Mouse (Mus musculus) megakaryocyte, embryonic 14.5 days (primary cell): ENCODE data around the gene Atp8b5. TPM values are rescaled to one million over a fixed set of nuclear protein-coding genes. Genes with fewer than 3 reads are reported as not detected.
A peak's percentile ranks its signal among the peaks of the same experiment; 100 is the strongest.

Source experiments
- H3K27me3 ChIP-seq: replicated peaks from 2 replicates; pipeline ENCODE3; 2012; ENCODE audit warnings: inconsistent platforms
- H3K36me3 ChIP-seq: replicated peaks from 2 replicates; pipeline ENCODE3; 2012; ENCODE audit warnings: low read length, inconsistent platforms, mixed read lengths
- H3K4me1 ChIP-seq: 2 replicates; pipeline ENCODE4 v1.6.1; 2012; ENCODE audit warnings: inconsistent platforms
- H3K4me3 ChIP-seq: replicated peaks from 2 replicates; pipeline ENCODE3; 2012; ENCODE audit warnings: moderate library complexity, mild to moderate bottlenecking, inconsistent platforms
- H3K9me3 ChIP-seq: 2 replicates; pipeline ENCODE4 v1.6.1; 2012; ENCODE audit warnings: inconsistent platforms
- FLI1 ChIP-seq: IDR thresholded peaks from 2 replicates; pipeline ENCODE4 v1.6.1; 2012; ENCODE audit warnings: low read length, inconsistent platforms, mixed read lengths
- GATA1 ChIP-seq: IDR thresholded peaks from 3 replicates; pipeline ENCODE4 v1.6.1; 2012; ENCODE audit warnings: mixed read lengths, low read length, inconsistent platforms, borderline replicate concordance
- polyA plus RNA-seq: library from polyadenylated mRNA; stranded (reverse); fragments of >175 nt; gene quantifications from 2 replicates; pipeline ENCODE4 v1.2.3, GENCODE M21; 2012; ENCODE audit warnings: low replicate concordance; ENCODE audit not compliant: insufficient read depth

Gene Atp8b5
- polyA plus RNA-seq, 1 experiment = not detected

GRCm38 (mm10) chr4:43418973-43419656 lies 152.2 kb downstream of the Atp8b5 start:
- no peak for TF ChIP-seq GATA1
- no peak for TF ChIP-seq FLI1

GRCm38 (mm10) chr4:43419801-43420281 lies 152.9 kb downstream of the Atp8b5 start:
- Histone ChIP-seq H3K4me3 (peak overlapping the region; percentile 75), H3K4me1 (peaks cover 15% of the 10 kb centered on the region)
- TF ChIP-seq FLI1 = no peak

More at GRCm38 (mm10) chr4:43418973-43419656, 152.2 kb downstream of the Atp8b5 start:
- Histone ChIP-seq H3K4me1 (peaks cover 15% of the 10 kb centered on the region), H3K4me3 (no peak overlapping the region), H3K27me3 (peaks cover 26% of the 10 kb centered on the region), H3K36me3 (peaks cover 82% of the 10 kb centered on the region), H3K9me3 (peaks cover 18% of the 10 kb centered on the region)

GRCm38 (mm10) chr4:43420305-43420704 lies 153.3 kb downstream of the Atp8b5 start:
- peaks cover 13% of the 10 kb centered on the region for H3K9me3 ChIP-seq
- H3K4me1 ChIP-seq = peaks cover 17% of the 10 kb centered on the region
- peaks cover 30% of the 10 kb centered on the region for H3K27me3 ChIP-seq
- peaks cover 82% of the 10 kb centered on the region for H3K36me3 ChIP-seq
- peak overlapping the region; percentile 75 for H3K4me3 ChIP-seq
- no peak for TF ChIP-seq GATA1
- TF ChIP-seq FLI1 = no peak

More at GRCm38 (mm10) chr4:43419801-43420281, 152.9 kb downstream of the Atp8b5 start:
- Histone ChIP-seq H3K9me3 (peaks cover 16% of the 10 kb centered on the region), H3K36me3 (peaks cover 82% of the 10 kb centered on the region), H3K27me3 (peaks cover 29% of the 10 kb centered on the region)

DNA sequence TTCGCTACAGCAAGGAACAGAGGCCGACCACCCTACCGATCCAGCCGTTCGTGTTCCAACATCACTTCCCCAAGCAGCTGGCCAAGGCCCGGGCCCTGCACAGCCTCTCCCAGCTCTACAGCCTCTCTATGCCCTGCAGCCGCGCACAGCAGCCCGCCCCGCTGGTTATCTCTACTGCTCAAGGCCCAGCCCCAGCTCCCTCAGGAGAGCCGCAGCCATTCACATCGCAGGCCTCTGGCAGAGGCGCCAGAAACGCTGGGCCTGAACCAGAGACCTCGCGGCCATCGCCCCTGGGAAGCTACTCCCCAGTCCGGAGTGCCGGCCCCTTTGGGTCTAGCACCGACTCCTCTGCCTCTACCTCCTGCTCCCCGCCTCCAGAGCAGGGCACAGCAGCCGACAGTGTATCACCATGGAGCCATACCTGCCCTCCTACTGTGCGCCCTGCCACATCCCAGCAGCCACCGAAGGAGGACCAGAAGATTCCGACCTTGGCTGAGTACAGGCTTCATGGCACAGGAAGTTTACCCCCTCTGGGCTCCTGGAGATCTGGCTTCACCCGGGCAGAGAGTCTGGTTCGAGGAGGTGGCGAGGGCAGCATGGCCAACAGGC lies 154.8 kb downstream of the Atp8b5 start:
- no peaks in the 10 kb centered on the region for H3K9me3 ChIP-seq
- H3K4me3 ChIP-seq = no peak overlapping the region
- peaks cover 34% of the 10 kb centered on the region for H3K27me3 ChIP-seq
- no peak for TF ChIP-seq FLI1
- no peak for TF ChIP-seq GATA1
- H3K36me3 ChIP-seq = peaks cover 82% of the 10 kb centered on the region
- H3K4me1 ChIP-seq = peaks cover 19% of the 10 kb centered on the region

Other genes with a start within 250 kb of the Atp8b5 start
- 2.7 and 7.6 TPM in 2 replicates for gene Pigo, start 241.3 kb upstream of the Atp8b5 start, polyA plus RNA-seq
- gene Stoml2, start 235.4 kb upstream of the Atp8b5 start, polyA plus RNA-seq = 76.4 and 102 TPM in 2 replicates
- gene Fam214b, start 220.9 kb upstream of the Atp8b5 start, polyA plus RNA-seq = 79.7 and 92.7 TPM in 2 replicates
- gene Unc13b, start 208.2 kb upstream of the Atp8b5 start, polyA plus RNA-seq = 0.14 and 0.54 TPM in 2 replicates
- gene Rusc2, start 114.8 kb downstream of the Atp8b5 start, polyA plus RNA-seq = 11.5 and 32.0 TPM in 2 replicates
- gene Fam166b, start 162.0 kb downstream of the Atp8b5 start, polyA plus RNA-seq = 0.55 TPM in 1 of 2 replicates, not detected in the other
- gene Tesk1, start 174.8 kb downstream of the Atp8b5 start, polyA plus RNA-seq = 28.2 and 39.0 TPM in 2 replicates
- 3.1 and 26.7 TPM in 2 replicates for gene Cd72, start 187.5 kb downstream of the Atp8b5 start, polyA plus RNA-seq
- 3.9 TPM in 1 of 2 replicates, not detected in the other for gene Sit1, start 216.6 kb downstream of the Atp8b5 start, polyA plus RNA-seq
- gene Ccdc107, start 225.7 kb downstream of the Atp8b5 start, polyA plus RNA-seq = 74.6 and 104 TPM in 2 replicates
- gene Arhgef39, start 232.5 kb downstream of the Atp8b5 start, polyA plus RNA-seq = 9.6 and 20.9 TPM in 2 replicates
- gene Car9, start 239.8 kb downstream of the Atp8b5 start, polyA plus RNA-seq = 1.4 and 11.2 TPM in 2 replicates